Mouse (Mus musculus): ENCODE measurements around the gene Fmo4.

Fmo4 gene

GRCm38 (mm10) chr1:162813836-162814156 lies at the start of gene Fmo4:
Gene Fmo4, minus strand, starts transcription at chr1:162813972.
- in situ Hi-C loops (cut with MboI, MseI) = no loop called here

- in situ Hi-C loops (cut with MboI, MseI) = loop anchor here in 1 of 2 experiments (10.0 kb wide), 1 partner anchor 1042 kb away; no protein-coding TSS in a partner anchor
Measured at GRCm38 (mm10) chr1:162862328-162862727, 48.6 kb upstream of the Fmo4 start.

- in situ Hi-C loops (cut with MboI, MseI) = loop anchor here in 1 of 2 experiments (10.0 kb wide), 1 partner anchor 1045 kb away; no protein-coding TSS in a partner anchor
Measured at GRCm38 (mm10) chr1:162859996-162860605, 46.3 kb upstream of the Fmo4 start.

DNA sequence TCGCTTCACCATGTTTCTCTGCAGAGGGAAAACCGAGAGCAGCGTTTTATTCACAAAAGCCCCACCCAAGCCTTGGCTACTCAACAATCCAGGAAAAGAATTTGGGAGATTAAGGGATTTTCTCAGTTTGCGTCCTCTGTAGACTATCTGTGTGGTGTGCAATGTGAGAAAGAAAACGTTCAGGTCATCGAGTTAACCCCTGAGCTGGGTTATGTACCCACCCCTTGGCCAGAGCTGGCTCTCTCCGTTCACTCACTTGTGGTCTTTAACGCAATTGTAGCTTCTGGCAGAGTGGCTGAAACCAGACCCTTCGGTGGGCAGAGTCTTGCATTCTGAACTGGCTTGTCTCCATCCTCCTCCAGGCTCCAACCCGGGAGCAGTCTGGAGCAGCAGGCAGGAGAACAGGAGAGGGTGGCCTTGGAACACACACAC lies 45.8 kb upstream of the Fmo4 start:
- in situ Hi-C loops (cut with MboI, MseI) = no loop called here

DNA sequence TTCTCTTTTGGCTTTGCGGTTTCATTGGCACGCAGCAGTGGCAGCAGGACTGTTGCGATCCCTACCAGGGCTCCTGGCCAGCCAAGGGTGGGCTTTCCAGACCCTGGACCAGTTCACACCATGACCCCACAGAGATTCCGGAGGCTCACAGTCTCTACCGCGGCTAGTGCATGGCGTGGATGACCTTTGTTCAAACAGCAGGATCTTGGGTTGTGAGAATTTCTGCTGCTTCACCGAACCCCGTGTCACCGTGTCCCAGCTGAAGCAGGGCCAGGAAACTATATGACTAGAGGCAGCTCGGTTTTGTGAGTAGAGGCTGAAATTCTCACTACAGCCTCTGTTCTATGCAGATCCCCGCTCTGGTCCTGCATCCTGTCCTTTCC lies 45.0 kb upstream of the Fmo4 start:
- in situ Hi-C loops (cut with MboI, MseI) = no loop called here

DNA sequence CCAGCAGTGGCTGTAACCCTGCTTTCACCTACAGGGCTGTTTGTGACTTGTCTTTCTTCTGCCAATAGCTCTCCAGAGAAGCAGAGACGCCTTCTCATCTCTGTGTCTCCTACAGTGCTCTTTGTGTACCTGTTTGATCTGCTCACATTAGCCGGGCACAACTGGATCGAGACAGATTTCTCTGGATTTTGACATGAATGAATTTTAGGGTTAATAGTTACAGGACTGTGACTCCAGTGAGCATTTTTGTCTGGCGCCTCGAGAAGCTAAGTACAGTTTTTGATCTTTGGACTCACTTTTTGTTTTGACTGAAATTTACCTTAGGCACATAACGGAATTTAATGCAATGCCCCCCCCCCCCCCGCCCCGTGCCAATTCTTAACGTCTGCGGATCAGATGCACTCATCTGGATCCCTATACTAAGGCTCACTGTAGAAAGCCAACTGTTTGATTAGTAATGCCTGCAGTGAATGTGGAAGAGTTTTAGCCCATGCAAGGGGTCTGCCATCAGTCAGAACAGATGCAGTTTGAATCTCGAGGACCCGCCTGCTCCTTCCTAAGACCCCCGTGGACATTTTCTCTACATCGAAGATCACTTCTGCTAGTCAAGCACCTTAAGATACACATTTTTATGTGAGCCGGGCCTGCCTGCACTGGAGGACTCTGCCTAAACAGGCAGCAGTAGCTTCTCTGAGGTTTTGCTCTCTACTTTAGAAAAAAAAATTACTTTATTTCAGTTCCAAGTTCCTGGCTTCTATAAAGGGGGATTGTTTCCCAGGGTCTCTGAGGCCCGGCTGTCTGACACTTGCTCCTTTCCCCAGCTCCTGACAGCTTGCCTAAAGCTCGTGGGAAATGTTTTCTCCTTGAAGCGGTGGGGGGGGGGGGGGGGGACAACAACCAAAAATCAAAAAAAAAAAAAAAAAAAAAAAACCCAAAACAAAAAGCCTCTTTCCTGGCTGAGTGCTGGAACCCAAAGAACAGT lies 44.3 kb upstream of the Fmo4 start:
- in situ Hi-C loops (cut with MboI, MseI) = no loop called here

DNA sequence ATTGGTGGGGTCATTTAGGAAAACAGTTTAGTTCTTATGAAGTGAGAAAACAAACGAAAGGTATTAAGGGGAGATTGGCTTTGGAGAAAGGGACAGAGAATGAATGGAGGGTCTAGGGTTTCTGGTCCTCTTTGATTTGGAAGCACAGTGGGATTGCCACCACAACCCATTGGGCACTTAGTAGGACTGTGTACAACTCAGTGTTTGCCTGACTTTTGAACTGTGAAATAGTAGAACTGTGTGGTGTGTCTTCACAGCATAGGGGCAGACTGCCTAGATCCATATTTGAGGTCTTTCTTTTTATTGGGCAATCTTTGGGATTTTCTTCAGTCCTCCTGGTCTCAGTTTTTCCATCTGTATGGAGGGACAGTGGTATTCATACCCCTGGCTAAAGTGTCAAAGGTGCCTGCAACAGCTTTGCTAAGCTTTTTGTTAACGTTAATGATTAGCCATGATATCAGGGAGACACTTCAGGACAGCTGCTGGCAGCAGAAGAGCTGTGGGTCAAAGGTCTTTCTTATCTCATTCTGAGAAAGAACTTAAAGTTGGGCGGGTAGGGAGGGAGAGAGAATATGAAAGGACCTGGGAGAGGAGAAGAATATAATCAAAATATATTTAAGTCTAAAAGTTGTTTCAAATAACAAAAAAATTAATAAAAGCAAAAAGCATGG lies 40.2 kb upstream of the Fmo4 start:
- in situ Hi-C loops (cut with MboI, MseI) = no loop called here

- in situ Hi-C loops (cut with MboI, MseI) = no loop called here
Measured at GRCm38 (mm10) chr1:162847554-162847953, 33.8 kb upstream of the Fmo4 start.

DNA sequence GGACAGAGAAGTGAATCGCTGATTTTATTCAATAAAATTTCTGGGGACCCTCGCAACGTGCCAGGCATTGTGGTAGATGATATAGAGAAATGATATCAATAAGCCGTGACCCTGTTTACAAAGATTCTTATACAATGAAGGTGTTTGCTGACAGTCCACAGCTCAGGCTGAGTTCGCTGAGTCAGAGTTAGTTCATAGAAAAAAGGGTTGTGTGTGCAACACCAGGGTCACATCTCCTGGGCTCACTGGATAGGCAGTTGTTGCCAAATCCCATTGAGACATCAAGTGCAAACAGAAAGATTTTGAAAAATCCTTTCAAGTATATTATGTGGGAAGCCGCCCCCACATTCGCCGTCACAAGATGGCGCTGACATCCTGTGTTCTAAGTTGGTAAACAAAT lies 26.4 kb upstream of the Fmo4 start:
- in situ Hi-C loops (cut with MboI, MseI) = no loop called here

GRCm38 (mm10) chr1:162838976-162839375 lies 25.2 kb upstream of the Fmo4 start:
- in situ Hi-C loops (cut with MboI, MseI) = no loop called here

- in situ Hi-C loops (cut with MboI, MseI) = no loop called here
Measured at GRCm38 (mm10) chr1:162834342-162834741, 20.6 kb upstream of the Fmo4 start.

DNA sequence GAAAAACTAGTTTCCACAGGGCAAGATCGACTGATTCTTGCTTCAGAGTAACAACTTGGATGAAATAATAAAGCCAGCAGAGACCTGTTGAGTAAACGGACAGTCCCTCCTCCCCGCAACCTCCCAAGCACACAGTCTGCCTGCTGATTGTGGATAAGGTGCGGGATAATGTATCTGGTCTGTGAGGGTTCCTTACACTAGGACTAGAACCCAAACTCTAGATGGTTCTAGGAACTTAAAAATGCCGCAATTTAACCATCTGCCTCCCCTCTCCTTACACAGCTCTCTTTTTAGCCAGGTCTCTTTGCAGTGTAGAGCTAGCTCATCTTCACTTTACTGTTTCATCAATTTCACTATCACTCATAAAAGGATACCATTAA lies 18.8 kb upstream of the Fmo4 start:
- in situ Hi-C loops (cut with MboI, MseI) = no loop called here

GRCm38 (mm10) chr1:162831838-162832573 lies 18.2 kb upstream of the Fmo4 start:
- in situ Hi-C loops (cut with MboI, MseI) = no loop called here

DNA sequence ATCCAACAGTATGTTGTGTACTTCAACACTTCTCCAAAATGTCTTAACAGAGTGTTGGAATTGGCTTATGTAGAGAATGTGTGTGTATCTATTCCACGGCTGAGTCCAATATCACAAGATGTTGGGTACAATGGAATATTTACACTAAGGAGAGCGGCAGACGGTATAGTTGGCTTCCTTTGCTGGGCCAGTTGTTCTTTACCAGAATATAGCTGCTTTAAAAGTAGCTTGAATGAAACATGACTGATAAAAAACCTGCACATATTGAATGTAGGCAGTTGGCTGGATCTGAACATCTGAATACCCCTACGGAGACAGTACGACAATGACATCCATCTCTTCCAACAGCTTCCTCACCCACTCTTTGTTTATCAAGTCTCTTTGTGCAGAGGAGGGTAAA lies 5.5 kb upstream of the Fmo4 start:
- in situ Hi-C loops (cut with MboI, MseI) = no loop called here

- in situ Hi-C loops (cut with MboI, MseI) = no loop called here
Measured at GRCm38 (mm10) chr1:162815381-162816127, 1.8 kb upstream of the Fmo4 start.

GRCm38 (mm10) chr1:162814932-162815331 lies 1.2 kb upstream of the Fmo4 start:
- in situ Hi-C loops (cut with MboI, MseI) = no loop called here

GRCm38 (mm10) chr1:162813143-162813835 lies 483 bp downstream of the Fmo4 start:
- in situ Hi-C loops (cut with MboI, MseI) = no loop called here

- in situ Hi-C loops (cut with MboI, MseI) = no loop called here
Measured at GRCm38 (mm10) chr1:162808541-162808940, 5.2 kb downstream of the Fmo4 start.

GRCm38 (mm10) chr1:162807441-162807840 lies 6.3 kb downstream of the Fmo4 start:
- in situ Hi-C loops (cut with MboI, MseI) = no loop called here

DNA sequence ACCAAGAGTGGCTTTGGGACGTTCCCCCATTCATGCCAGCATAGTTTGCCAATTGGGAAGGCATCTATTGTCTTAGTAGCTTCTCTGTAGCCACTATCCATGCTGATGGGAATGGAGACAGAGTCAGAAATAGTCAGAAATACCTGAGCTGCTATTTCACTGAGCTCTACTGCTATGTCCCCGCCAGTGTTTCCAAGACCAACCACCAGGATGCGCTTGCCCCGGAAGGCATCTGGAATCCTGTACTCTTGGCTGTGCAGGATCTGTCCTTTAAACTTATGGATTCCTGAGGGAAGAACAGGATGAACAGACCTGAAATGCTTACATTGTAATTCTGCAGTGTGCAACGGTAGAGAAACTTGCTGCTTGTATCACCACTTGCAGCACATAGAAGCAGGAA lies 8.8 kb downstream of the Fmo4 start:
- in situ Hi-C loops (cut with MboI, MseI) = no loop called here
